Mouse (Mus musculus) forelimb bud, embryonic 11.5 days (tissue): ENCODE results near the gene Ssbp3.

Experiments used
- DNase-seq: peaks from one replicate; pipeline ENCODE4 v3.0.0-alpha.2; 2012; ENCODE audit warnings: low read depth, low spot score

The Ssbp3 gene

DNA sequence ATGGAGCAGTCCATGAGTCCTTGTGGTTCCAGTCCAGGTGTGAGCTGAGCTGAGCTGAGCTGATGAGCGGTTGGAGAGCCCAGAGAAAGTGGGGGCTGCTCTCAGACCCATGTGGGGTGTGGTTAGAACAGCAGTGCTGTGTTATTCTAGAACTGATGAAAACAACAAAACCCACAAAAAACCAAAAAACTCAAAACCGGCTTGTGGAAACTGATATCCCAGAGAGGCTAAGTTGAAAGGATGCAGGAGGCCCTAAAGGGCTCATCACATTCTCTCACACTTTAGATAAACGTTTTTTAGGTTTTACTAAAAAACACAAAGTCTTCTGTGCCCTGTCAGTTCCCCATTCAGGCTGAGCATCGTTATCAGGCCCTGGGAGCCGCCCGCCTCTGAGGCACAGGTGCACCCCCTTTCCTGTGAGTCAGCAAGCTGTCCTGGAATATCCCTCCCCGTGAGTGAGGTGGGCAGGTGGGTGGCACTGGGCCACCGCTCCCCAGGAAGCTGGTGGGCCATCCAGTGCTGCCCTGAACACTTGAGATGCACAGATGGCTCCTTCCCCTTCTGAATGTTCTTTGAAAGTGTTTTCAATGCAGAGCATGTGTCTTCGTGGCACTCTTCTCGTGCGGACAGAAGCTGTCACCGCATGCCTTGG lies 24.6 kb downstream of the Ssbp3 start:
- no peak for DNase-seq

DNA sequence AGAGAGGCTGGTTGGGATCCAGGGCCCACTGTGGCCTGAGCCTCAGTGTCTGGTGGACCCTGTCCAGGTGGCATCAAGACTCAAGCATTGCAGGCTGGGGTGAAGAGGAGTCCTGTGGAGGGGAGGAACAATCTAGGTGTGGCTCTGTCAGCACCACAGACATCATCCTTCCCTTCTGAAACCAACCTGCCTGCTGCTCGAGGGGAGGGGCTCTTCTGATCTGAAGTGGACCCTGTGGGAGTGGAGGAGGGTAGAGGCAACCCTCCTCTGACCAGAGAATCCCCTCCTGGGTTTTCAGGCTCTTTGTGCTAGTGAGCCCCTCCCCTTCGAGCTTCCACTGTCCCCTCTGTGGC lies 25.1 kb downstream of the Ssbp3 start:
- no peak for DNase-seq

DNA sequence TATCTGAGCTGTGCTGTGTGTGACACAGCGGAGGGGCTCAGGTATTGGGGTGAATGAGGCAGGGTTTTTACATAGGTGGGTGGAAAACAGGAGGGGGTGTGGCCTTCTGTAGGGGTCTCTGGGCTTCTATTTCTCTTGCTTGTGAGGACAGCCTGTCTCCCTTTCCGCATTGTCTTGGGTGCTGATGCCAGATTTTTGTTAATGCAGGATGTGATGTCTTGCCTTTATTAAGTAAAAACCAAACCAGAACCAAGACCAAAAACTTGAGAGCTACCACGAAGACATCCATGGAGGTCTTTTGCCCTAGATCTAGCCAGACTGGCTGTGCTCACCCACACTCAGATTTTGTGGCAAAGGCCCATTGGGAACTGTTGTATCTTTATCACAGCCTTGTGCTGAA lies 25.5 kb downstream of the Ssbp3 start:
- no peak for DNase-seq

DNA sequence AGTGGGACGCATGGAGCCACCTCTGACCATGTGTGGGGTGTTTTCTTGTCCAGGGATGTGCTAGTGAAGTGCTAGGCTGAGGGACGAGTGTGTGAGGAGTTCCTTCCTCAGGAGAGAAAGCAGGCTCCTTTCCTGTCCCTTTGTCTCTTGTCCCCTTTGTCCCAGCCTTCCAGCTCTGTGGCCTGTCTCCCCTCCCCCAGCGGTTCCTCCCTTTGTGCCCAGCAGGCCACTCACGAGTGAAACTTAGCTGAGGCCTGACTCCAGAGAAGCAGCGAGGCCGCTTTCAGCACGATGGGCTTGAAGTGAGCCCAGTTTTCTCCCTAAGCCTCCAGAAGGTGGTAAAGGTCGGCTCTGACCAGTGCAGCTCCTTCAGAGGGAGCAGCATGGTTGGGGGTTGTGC lies 26.2 kb downstream of the Ssbp3 start:
- DNase-seq: peak; percentile 17

DNA sequence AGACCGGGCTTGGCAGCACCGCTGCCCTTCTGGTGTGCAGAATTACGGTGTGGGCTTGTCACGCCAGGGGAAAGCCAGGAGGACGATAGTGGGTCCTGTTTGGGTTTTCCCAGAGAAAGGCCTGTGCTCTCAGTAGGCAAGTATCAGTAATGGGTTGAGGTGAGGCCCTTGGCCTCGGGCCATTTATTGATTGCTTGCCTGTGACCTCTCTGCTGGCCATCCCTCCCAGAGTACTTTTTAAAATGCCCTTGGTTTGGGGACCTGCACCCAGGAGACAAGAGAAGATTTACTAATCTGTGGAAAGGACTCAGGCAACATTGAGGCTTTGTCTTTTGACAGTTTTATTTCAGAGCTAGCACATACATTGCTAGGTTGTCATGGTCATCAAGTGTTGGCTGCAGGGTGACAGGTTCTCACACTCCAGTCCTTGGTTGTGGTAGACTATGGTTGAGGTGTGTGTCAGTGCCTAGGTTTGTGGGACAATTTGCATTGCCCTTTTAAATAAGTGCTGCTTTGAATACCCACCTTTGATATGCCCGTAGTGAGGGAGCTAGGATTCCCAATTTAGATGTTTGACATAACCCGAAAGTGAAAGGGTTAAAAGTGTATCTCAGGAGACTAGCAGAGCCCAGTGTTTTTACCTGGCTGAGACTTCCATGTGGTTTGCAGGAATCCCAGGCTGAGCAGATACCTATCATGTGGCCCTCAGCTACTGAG lies 28.2 kb downstream of the Ssbp3 start:
- DNase-seq: no peak

DNA sequence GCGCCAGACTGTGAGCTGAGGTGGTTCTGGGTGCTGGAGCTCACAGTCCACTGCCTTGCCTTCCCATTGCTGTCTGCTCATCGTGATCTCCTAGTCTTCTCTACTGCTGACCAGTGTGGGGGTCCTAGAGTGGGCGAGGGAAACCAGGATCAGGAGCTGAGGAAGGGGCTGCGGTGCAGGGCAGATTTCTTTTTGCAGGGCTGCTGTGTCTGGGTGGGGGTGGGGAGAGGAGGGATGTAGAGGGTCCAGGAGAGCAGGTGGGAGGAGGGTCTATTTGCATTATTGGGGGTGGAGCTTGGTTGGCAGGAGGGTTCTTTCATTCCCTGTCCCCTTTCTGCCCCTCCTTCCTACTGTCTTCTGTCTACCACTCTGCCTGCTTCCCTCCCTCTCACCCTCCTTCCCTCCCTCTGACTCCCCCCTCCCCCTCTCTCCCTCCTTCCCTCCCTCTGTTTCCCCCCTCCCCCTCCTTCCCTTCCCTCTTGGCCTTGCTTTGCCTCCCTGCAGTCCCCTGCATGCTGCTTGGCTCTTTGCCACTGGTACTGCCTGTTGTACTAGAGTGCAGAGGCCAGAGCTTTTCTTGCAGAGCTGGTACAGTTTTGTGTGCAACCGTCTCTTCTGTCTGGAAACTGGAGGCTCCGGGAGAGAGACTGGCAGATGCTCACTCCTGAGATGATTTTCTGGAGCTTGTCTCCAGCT lies 28.9 kb downstream of the Ssbp3 start:
- no peak for DNase-seq

DNA sequence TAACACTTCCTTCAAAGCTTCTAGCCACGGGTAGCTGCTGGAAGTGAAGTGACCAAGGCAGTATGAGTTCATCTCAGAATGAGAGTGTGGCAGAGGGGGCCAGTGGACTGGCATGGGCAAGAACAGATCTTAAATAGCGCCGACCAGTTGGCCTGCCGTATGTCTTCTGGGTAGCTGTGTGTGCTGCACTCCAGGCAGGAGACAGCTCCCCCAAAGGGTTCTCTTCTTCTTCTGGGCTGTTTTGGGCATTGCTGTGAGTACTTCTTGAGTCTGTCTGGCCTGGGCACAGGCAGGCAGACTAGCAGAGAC lies 29.4 kb downstream of the Ssbp3 start:
- DNase-seq: no peak

DNA sequence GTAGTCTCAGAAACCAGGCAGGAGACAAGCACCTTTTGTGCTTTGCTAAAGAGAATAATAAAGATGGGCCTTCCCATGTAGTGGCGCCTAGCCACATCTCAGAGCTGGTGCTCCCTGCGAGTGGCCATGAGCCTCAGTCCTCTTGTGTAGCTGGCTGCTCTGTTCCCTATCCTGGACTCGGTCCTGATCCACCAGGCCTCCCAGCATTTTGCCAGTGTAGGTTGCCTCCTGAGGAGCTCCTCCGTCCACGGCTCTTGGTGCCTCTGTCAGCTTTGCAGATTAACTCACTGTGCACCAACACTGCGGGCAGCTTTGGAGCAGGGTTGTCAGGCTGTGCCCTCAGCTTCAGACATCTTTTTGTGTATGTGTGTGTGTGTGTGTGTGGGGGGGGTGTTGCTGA lies 30.4 kb downstream of the Ssbp3 start:
- no peak for DNase-seq

DNA sequence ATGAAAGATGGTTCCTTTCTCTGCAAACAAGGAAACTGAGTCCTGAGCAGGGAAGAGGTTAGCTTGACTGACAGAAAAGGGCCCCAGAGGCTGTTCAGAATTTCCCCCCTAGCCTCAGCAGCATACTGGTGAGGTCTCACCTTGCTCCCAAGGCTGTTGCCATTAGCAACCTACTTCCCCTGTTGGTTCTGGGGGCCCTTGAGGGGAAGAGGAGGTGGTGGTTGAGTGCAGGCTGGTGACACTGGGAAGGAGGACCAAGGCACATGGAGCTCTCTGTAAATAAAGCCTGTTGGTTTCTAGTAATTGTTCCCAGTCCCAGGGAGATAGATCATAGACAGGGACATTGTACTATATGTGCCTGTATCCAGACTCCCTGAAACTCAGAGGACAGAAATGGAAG lies 31.0 kb downstream of the Ssbp3 start:
- DNase-seq: no peak

DNA sequence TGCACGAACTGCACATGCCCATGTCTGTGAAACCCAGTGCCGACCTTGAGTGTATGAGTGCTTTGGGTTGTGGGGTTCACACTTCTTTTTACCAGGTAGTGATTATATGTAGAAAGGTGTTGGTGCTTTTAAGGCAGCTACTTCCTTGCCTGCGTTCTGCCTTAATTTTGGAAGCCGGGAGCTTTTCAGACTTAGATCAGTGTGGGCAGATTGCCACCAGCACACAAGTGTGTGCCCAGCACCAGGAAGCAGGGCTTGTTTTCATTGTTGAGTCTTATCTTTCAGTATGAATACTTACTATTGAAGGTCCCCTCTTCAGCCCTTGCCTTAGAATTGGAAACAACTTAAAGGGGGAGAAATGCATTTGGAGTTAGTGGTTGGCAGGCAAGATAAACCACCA lies 32.0 kb downstream of the Ssbp3 start:
- no peak for DNase-seq

DNA sequence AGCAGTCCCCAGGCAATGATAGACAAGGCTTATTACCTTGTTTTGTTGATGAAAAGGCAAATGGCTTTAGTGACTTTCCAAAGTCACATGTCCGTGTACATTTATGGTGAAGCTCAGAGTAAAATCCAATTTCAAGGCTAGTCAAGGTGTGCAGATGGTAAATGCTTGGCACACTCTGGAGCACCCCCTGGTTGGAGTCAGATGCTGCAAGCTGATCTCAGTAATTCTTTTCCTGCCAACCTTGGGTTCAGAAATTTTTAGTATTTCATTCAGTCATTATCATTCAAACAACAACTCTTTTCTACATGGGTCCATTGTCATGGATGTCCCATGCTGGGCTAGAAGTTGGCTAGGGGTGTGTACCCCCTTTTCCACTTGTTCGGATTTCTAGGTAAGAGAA lies 33.1 kb downstream of the Ssbp3 start:
- DNase-seq: no peak

DNA sequence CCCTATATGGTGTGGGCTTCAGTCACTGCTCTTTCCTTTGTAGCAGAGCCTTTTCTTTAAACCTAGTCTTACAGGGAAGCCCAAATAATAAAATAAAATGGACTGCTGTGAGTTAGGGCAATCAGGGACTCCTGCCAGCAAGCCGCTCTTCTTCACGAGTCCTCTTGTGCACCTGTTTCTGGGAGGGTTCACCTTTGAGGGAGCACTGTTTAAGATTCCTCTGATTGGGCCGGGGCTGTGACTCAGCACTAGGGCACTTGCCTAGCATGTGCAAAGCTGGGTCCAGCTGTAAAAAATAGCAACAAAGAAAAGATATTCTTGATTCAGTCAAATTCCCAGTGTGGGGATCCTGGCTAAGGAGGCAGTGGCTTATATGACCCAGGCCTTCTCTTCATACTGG lies 34.4 kb downstream of the Ssbp3 start:
- DNase-seq: no peak

DNA sequence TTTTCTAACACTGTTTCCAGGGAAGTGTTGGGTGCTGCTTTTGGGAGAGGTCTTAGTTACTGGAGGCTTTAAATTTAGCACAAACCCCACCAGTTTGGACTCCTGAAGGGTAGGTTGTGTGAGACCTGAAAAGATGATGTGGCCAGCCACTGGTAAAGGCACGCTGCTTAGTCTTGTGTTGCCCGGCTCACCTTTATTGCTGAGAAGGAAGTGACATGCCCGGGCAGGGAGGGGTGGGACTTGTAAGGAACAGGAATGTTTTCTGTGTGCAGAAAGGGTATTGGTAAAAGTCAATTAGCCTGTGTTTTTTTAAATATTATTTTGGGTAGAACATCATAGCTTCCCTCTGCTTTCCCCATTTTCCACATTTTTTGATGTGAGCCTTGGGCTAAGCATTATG lies 37.2 kb downstream of the Ssbp3 start:
- DNase-seq: no peak

DNA sequence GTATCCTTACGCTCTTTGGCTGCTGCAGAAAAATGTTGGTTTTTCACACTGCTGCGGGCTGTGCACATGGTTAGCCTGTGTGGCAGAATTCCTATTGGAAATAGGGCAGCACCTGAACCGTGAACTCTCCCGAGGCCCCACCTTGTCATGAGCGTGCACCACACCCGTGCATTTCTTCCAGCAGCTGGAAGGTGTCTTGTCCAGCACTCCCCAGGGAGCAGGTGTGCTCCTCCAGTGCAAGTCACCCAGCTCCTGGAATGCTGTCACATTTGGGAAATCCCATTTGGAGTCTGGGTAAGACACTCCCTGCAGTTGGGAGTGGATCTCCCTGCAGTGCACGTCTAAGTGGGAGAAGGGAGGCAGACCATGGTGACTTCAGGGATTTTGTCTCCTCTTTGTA lies 38.0 kb downstream of the Ssbp3 start:
- DNase-seq: no peak

DNA sequence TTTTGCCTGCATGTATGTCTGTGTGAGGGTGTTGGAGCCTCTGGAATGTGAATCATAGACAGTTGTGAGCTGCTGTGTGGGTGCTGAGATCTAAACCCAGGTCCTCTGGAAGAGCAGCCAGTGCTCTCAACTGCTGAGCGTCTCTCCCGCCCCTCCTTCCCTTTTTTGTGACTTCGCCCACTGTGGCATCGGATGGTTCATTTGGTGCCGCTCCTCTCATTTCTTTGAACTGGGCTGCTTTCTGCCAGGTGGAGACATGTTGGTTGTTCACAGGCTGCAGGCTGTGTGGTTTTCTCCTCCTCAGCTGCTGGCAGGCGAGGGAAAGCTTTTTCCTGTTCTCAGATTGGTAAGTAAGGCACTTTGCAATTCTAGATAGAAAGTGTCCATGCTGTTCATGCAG lies 38.7 kb downstream of the Ssbp3 start:
- no peak for DNase-seq

DNA sequence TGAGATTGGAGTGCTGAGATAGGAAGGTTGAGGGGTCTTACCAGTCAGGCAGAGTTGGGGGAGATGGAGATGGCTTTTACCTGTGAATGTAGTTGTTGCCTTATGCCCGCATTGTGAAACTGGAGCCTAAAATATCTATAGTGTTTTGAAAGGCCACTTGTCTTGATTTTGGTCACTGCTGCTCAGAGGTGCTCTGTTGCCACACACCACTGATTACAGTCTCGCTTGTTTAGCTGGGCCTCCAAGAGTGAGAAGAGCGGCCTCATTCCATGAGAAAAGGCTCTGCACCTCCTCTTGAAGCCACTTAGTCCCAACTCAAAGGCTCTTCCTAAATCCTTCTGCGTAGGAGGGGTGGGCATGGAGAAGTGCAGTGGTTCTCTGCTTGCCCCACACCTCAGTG lies 40.3 kb downstream of the Ssbp3 start:
- DNase-seq: no peak

DNA sequence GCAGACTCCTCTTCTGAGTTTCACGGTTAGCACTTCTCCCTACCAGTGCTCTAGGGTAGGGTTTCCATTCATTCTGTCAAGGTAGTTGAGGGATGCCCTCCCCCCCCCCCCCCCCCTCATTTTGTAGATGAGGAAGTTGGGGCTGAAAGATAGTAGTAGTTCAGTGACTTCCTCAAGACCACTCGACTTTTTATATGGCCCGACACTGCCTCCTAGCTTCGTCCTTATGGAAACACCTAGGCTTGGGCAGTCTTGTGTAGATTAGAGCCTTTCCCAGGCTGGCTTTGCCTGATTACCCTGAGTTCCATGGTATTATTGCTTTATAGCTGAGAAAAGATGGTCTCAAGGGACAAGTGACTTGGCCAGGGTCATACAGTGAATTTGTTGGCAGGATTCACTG lies 41.0 kb downstream of the Ssbp3 start:
- no peak for DNase-seq

DNA sequence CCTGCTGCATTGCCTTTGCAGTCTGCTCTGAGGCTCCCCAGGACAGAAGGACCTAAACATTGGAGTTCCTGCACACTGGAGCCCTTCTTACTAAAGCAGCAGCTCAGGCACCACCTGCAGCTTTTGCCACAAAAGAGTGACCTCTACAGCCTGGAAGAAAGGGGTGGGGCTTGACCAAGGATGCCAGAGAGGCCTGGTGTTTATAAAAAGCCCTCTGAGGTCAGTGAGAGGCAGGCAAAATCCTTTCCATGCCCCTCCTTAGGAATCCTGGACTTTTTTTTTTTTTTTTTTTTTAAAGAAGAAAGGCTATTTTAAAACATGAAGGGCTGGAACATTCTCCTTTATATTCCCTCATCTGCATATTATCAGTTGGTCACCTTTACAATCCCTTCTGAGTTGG lies 42.7 kb downstream of the Ssbp3 start:
- no peak for DNase-seq

DNA sequence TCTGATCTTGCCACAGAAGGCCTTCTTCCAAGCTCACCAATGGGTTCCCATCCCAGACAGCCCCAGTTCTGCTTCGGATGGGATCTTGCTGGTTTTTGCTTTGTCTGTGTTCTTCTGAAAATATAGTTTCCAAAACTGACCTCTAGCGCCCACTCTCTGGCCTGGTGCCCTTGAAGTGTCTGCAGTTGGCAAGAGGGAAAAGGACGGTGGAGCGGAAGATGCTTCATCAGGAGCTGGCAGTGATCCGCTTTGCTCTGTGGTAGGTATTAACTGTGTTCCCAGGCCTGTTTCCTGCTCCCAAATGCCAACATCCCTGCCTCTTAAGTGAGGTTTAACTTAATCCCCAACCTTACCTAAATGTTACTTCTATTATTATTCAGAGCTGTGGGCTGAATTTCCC lies 43.3 kb downstream of the Ssbp3 start:
- no peak for DNase-seq

DNA sequence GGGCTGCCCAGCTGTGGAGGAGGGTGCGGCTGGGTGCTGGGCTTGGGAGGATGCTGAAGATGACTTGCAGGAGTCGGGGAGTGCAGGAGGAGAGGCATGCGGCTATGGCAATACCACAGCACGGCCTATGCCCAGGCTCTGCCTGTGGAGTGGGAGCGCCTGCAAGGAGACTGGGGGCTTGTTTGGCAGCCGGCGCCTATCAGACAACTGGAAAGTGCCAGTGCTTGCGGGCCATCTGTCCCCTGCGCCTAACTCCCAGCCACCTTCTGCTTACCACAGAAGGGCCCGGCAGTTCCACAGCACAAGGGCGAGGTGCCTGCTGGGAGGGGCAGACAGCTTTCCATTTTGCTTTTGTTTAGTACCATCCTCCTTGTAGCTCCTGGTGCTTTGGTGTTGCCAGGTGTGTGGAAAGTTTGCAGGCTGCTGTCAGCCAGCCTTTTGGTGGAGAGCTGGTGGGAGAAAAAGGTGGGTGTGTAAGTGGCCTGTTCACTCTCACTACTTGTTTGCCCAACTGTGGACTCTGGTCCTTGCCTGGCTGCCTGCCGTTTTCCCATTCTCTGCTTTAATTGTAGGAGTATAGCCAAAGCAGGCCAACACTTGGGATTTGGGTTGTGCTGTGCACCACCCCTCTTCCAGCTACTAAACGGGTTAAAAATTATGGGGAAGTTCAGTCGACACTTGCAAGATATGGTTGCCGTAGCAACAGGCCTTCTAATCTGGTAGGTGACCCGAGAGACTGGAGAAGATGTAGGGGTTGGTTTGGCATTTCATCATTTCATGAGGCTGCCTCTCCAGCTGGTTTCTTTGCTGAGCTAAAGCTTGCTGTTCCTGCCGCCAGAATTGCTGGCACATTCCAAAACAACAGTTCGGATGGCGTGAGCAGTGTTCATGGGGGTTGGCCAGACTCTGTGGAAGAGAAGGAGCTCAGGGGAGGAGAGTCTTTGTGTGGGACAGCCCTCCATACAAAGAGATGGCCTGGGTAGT lies 45.5 kb downstream of the Ssbp3 start:
- DNase-seq: no peak

DNA sequence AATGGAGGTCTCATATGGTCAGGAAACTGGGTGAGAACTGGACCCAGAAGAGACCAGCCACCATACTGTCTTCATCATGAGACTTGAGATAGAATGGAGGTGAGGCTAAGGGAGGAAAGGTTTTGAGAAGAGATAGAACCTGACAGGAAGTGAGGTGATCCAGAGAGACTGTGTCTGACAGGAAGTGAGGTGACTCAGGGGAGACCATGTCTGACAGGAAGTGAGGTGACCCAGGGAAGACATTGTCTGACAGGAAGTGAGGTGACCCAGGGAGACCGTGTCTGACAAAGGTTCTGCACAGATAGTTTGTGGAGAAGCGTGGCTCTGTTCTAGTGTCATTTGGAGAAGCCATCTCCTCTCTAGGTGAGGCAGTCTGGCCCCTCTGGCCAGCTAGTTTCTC lies 47.6 kb downstream of the Ssbp3 start:
- no peak for DNase-seq

DNA sequence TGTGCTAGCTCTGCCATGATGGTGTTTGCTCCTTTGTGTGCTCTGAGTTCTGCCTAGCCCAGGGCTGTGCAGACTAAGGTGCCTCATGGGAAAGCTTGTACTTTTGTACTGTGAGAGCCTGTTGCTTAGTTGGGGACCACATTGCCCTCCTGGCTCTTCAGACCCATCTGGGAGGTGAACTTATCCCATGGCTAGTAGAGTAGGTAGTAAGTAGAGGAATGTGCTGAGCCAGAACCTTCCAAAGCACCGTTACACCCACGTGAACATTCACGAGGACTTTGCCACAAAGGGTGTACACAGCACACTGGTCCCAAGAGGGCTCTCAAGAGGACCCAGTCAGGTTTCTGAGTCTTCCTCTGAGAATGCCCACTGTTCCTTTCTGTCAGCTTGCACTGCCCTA lies 48.1 kb downstream of the Ssbp3 start:
- DNase-seq: no peak
